Mouse (Mus musculus): ENCODE data around the gene S1pr1.

S1pr1 gene

DNA sequence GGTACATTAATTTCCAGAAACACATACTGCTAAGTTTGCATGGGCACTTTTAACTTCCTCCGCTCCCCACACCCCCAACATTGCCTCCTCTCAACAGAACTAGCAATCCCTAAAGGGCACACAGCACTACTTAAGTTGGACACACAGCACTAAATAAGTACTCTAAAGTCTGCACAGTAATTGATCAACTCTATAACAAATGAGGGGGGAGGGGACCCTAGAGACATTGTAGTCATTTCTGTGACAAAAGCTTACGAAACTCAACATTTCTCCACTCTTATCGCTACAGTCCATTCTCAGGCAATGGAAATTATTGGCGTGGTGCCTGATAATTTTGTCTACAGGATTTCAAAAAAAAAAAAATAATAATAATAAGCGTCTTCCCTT lies 830 bp downstream of the S1pr1 start:
- in situ Hi-C loops (cut with MboI; ENCODE audit: low pct_unique_long_range_greater_than_20kb in 1 of 2, low sequenced_read_pairs in 2 of 2, unreplicated experiment in 1 of 2): no loop called here

- in situ Hi-C loops (cut with MboI; ENCODE audit: low pct_unique_long_range_greater_than_20kb in 1 of 2, low sequenced_read_pairs in 2 of 2, unreplicated experiment in 1 of 2): no loop called here
Observed at GRCm38 (mm10) chr3:115713417-115714048, 1.3 kb downstream of the S1pr1 start.

DNA sequence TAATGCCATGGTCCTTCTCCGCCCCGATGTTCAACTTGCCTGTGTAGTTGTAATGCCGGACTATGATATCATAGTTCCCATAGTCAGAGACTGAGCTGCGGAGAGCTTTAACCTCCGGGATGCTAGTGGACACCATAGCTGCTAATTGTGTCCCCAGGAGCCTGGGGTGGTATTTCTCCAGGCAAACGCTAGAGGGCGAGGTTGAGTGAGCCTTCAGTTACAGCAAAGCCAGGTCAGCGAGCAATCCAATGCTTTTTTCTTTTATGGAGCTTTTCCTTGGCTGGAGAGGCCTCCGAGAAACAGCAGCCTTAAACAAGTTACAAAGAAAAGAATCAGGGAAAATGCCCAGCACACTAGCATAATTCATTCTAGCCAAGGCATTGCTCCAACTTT lies 2.1 kb downstream of the S1pr1 start:
- in situ Hi-C loops (cut with MboI; ENCODE audit: low pct_unique_long_range_greater_than_20kb in 1 of 2, low sequenced_read_pairs in 2 of 2, unreplicated experiment in 1 of 2): no loop called here

- in situ Hi-C loops (cut with MboI; ENCODE audit: low pct_unique_long_range_greater_than_20kb in 1 of 2, low sequenced_read_pairs in 2 of 2, unreplicated experiment in 1 of 2): no loop called here
Observed at GRCm38 (mm10) chr3:115711924-115712807, 2.7 kb downstream of the S1pr1 start.

DNA sequence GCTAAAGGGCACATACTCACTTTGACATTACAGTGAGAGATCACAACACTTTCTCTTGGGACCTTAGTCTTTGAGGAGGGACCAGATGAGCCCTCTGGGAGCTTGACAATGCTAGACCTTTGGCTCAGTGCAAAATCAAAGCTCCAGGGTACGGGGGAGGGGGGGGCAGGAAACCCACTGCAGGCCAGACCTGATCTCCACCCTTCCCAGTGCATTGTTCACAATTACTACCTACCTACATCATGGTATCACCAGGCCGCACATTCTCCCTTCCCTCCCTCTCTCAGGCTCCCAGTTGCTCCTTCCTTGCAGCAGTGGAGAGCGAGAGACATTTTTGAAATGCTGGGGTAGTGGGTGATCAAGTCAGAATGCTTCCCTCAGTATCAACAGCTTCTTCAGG lies 3.5 kb downstream of the S1pr1 start:
- in situ Hi-C loops (cut with MboI; ENCODE audit: low pct_unique_long_range_greater_than_20kb in 1 of 2, low sequenced_read_pairs in 2 of 2, unreplicated experiment in 1 of 2): no loop called here

DNA sequence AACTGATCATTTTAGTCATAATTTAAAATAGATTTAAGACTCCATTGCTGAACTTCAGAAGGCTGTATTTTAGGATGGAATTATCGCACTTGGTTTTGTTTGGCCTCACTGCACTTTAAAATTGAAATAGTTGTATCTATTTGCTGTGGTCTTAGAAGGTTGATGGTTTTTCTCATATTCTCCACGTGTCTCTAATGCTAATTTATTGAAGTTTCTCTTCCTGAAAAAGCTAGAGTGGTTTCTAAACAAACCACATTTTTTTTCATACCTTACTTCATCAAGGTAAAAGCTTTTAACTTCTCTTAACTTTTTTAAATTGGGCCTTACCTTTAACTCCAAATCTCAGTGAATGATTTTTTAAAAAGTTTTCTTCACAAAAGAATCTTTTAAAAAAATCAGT lies 4.8 kb downstream of the S1pr1 start:
- in situ Hi-C loops (cut with MboI; ENCODE audit: low pct_unique_long_range_greater_than_20kb in 1 of 2, low sequenced_read_pairs in 2 of 2, unreplicated experiment in 1 of 2): no loop called here

GRCm38 (mm10) chr3:115709118-115709574 lies 5.7 kb downstream of the S1pr1 start:
- in situ Hi-C loops (cut with MboI; ENCODE audit: low pct_unique_long_range_greater_than_20kb in 1 of 2, low sequenced_read_pairs in 2 of 2, unreplicated experiment in 1 of 2): no loop called here

DNA sequence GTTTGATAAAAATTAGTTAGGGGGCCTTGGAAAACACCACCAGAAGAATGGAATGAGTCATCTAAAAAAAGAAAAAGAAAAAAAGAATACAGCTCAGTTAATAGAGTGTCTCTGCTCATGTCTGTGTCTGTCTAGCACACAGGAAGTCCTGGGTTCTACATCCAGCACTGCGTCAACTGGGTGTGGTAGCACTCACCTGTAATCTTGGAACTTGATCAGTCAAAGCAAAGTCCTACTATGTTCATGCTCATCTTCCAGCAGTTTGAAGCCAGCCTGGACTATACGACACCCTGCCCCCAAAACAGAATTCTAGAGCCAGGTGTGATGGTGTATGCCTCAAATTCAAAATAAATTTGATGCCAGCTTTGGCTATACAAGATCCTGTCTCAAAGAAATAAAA lies 8.1 kb downstream of the S1pr1 start:
- in situ Hi-C loops (cut with MboI; ENCODE audit: low pct_unique_long_range_greater_than_20kb in 1 of 2, low sequenced_read_pairs in 2 of 2, unreplicated experiment in 1 of 2): no loop called here

- in situ Hi-C loops (cut with MboI; ENCODE audit: low pct_unique_long_range_greater_than_20kb in 1 of 2, low sequenced_read_pairs in 2 of 2, unreplicated experiment in 1 of 2): no loop called here
Observed at GRCm38 (mm10) chr3:115704254-115704908, 10.5 kb downstream of the S1pr1 start.

DNA sequence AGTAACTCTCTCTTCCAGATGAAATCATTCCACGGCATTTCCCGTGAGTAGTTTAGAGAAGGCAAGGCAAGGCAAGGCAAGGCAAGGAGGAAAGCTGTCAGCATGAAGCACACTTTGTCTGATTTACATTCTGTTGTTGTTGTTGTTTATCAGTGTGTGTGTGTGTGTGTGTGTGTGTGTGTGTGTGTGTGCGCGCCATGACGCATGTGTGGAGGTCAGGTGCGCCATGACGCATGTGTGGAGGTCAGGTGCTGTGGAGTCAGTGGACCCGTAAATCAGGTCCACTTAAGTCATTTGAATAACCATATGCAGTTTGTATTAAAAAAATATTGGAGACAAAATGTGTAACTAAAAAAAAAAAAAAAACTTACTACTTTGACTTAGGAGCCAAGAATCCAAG lies 11.2 kb downstream of the S1pr1 start:
- in situ Hi-C loops (cut with MboI; ENCODE audit: low pct_unique_long_range_greater_than_20kb in 1 of 2, low sequenced_read_pairs in 2 of 2, unreplicated experiment in 1 of 2): no loop called here

DNA sequence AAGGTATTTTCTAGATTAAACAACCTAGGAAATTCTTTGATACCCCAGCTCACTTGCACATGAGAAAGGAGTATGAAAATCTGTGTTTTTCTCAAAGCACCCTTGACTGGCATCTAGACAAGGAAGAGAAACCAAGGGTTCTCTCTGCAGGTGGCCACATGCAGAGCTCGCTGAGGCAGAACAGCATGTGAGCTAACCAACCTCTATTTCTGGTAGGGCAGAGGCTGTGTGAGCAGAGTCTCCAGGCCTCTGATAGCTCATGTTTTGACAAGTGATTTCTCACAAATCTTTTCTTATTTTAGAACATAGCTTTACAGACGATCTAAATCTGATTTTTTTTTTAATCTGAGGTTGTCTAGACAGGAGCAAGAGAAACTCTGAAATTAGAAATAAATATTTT lies 12.8 kb downstream of the S1pr1 start:
- in situ Hi-C loops (cut with MboI; ENCODE audit: low pct_unique_long_range_greater_than_20kb in 1 of 2, low sequenced_read_pairs in 2 of 2, unreplicated experiment in 1 of 2): no loop called here

- in situ Hi-C loops (cut with MboI; ENCODE audit: low pct_unique_long_range_greater_than_20kb in 1 of 2, low sequenced_read_pairs in 2 of 2, unreplicated experiment in 1 of 2): no loop called here
Observed at GRCm38 (mm10) chr3:115695194-115695891, 19.5 kb downstream of the S1pr1 start.

GRCm38 (mm10) chr3:115694168-115694567 lies 20.7 kb downstream of the S1pr1 start:
- in situ Hi-C loops (cut with MboI; ENCODE audit: low pct_unique_long_range_greater_than_20kb in 1 of 2, low sequenced_read_pairs in 2 of 2, unreplicated experiment in 1 of 2): no loop called here

DNA sequence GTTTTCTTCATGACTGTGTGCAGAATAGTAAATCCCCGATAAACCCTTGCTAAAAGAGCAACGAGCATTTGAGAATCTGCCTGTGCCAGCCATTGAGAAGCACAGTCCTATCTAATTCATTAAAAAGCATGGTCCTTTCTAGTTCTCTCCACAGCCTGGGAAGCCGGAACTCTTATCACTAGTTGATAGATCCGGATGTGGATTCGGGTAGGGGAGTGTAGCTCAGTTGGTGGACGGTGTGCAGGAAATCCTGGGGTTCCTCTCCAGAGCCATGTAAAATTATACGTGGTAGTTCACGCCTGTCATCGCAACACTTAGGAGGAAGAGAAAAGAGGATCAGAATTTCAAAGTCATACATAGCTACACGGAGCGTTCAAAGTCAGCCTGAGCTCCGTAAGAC lies 21.5 kb downstream of the S1pr1 start:
- in situ Hi-C loops (cut with MboI; ENCODE audit: low pct_unique_long_range_greater_than_20kb in 1 of 2, low sequenced_read_pairs in 2 of 2, unreplicated experiment in 1 of 2): no loop called here

DNA sequence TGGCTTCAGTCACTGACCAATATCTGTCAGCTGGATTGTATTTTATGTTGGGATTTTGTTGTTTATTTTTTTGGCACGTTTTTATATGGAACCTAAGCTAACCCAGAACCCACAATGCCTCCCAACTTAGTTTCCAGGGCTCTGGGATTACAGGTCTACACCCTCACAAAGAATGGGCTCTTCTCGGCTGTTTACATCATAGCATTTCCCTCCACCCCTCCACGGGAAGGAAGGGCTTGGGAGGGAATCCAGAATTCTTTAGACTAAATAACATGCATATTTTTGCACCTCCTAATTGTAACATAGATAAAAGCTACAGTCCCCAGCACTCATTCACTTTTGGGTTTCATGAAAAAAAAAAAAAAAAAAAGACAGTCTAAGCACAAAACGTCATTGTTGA lies 22.0 kb downstream of the S1pr1 start:
- in situ Hi-C loops (cut with MboI; ENCODE audit: low pct_unique_long_range_greater_than_20kb in 1 of 2, low sequenced_read_pairs in 2 of 2, unreplicated experiment in 1 of 2): no loop called here

GRCm38 (mm10) chr3:115692384-115692783 lies 22.5 kb downstream of the S1pr1 start:
- in situ Hi-C loops (cut with MboI; ENCODE audit: low pct_unique_long_range_greater_than_20kb in 1 of 2, low sequenced_read_pairs in 2 of 2, unreplicated experiment in 1 of 2): no loop called here

- in situ Hi-C loops (cut with MboI; ENCODE audit: low pct_unique_long_range_greater_than_20kb in 1 of 2, low sequenced_read_pairs in 2 of 2, unreplicated experiment in 1 of 2): no loop called here
Observed at GRCm38 (mm10) chr3:115689920-115690319, 25.0 kb downstream of the S1pr1 start.

DNA sequence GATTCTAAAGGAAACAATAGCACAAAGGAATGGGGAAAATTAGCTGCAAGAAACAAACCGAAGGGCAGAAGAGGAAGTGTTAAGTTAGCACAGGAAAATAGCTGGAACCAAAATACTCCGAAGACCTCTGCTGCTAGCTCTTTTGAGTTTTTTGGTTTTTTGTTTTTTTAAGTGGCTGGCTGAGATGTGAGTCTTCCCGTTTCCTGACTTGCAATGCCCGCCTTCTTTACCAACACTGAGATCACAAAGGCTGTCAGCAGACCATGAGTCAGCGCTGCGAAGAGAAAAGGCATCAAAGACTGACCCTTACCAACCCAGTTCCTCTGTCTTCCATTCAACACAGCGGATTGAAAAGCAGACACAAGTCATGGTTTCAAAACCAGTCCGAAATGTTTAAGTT lies 25.5 kb downstream of the S1pr1 start:
- in situ Hi-C loops (cut with MboI; ENCODE audit: low pct_unique_long_range_greater_than_20kb in 1 of 2, low sequenced_read_pairs in 2 of 2, unreplicated experiment in 1 of 2): no loop called here

DNA sequence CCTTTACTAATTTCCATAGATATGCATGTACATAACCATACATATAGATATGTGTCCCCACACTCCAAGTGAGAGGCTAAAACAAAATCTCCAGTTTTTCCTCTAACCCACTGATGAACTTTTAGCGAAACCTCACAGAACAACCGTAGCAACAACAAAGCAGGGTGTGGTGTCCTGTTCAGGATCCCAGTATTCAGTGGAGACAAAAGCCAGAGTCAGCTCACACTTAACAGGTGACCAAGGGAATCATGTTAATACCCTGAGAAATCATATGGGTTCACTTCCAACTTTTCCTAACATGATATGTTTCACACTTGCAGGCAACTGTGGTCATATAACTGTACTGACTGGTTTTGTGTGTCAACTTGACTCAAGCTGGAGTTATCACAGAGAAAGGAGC lies 27.1 kb downstream of the S1pr1 start:
- in situ Hi-C loops (cut with MboI; ENCODE audit: low pct_unique_long_range_greater_than_20kb in 1 of 2, low sequenced_read_pairs in 2 of 2, unreplicated experiment in 1 of 2): no loop called here

All from mouse embryonic stem cell (cell line).